Mouse (Mus musculus): ENCODE data around the gene Acot2.

DNA sequence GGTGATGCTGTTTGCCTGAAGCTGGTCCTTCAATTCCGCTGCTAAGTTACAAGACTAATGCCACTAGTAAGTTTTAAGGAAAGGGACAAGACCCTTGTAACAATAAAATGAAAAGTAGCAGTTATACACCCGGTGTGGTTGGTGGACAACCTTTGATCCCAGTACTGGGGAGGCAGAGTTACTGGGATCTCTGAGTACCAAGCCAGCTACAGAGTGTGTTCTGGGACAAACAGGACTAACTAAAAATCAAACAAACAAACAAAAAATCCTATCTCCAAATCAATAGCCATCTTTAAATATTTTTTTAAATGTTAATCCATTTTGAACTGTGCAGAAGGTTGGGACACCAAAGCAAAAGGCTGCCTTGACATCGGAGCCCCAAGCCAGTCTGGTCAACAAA is 22.5 kb downstream of the Acot2 start:
- TF ChIP-seq EP300 (IDR thresholded peaks at IDR 0.05; ENCODE audit: low read depth in 1 of 2, low read length in 2 of 2), result no peak
- no peak for TF ChIP-seq POLR2A (IDR thresholded peaks at IDR 0.05; ENCODE audit: control insufficient read depth in 1 of 2, insufficient read depth in 1 of 2, low read depth in 1 of 2, low read length in 2 of 2, poor library complexity in 1 of 2)
